Mouse (Mus musculus) small intestine, adult 2 months (tissue): Measurements from ENCODE around the gene Tmcc3. TPM values are rescaled to one million over a fixed set of nuclear protein-coding genes. Genes with fewer than 3 reads are reported as not detected.

Experiments used
- H3K27ac ChIP-seq: fragments of 200-500 bp; 2 replicates; pipeline ENCODE4 v1.5.1; 2012; ENCODE audit warnings: low read depth, low read length, control low read depth, inconsistent platforms; ENCODE audit not compliant: insufficient read depth
- H3K27me3 ChIP-seq: fragments of 200-500 bp; 2 replicates; pipeline ENCODE4 v1.6.1; 2012; ENCODE audit warnings: mild to moderate bottlenecking, moderate library complexity, low read length, inconsistent platforms; ENCODE audit not compliant: control insufficient read depth, insufficient read depth
- H3K36me3 ChIP-seq: fragments of 200-500 bp; 2 replicates; pipeline ENCODE4 v1.6.1; 2012; ENCODE audit warnings: mild to moderate bottlenecking, low read length, control low read depth, inconsistent platforms; ENCODE audit not compliant: control insufficient read depth, insufficient read depth
- H3K4me1 ChIP-seq: fragments of 200-500 bp; 2 replicates; pipeline ENCODE4 v1.6.1; 2012; ENCODE audit warnings: low read length, inconsistent platforms, mixed read lengths; ENCODE audit not compliant: control insufficient read depth, insufficient read depth, insufficient read length
- H3K4me3 ChIP-seq: fragments of 200-500 bp; 2 replicates; pipeline ENCODE4 v1.5.1; 2012; ENCODE audit warnings: low read depth, mild to moderate bottlenecking, control low read depth, inconsistent platforms, low read length, moderate library complexity
- CTCF ChIP-seq: fragments of 200-500 bp; IDR thresholded peaks from 2 replicates; pipeline ENCODE4 v1.5.1; 2012; ENCODE audit warnings: low read depth, mild to moderate bottlenecking, control low read depth, inconsistent platforms, low read length, moderate library complexity, mixed read lengths; ENCODE audit not compliant: insufficient replicate concordance, insufficient read length; ENCODE audit errors: extremely low read depth
- POLR2A ChIP-seq: fragments of 200-500 bp; IDR thresholded peaks from 2 replicates; pipeline ENCODE4 v1.6.1; 2012; ENCODE audit warnings: low read depth, mild to moderate bottlenecking, control low read depth, inconsistent platforms, low read length, moderate library complexity
- WGBS: fragments of 180-500 bp; shearing (Covaris S2); methylation state at CpG from one replicate; pipeline ENCODE4 v1.1.7; 2018; 5-methylcytosine and 5-hydroxymethylcytosine counted together
- polyA plus RNA-seq: library from polyadenylated mRNA; depleted of rRNA; stranded (reverse); fragments of >200 nt; gene quantifications from 2 replicates; pipeline ENCODE4 v1.2.3, GENCODE M21; 2012

Tmcc3 gene
- polyA plus RNA-seq, 1 experiment: 38.7 TPM

GRCm38 (mm10) chr10:94406821-94407220, 95.1 kb downstream of the Tmcc3 start:
- 85% methylated on average over 7 of the region's 7 CpGs for WGBS
- no peak overlapping the region for H3K27ac ChIP-seq
- H3K4me1 ChIP-seq: no peaks in the 10 kb centered on the region
- H3K36me3 ChIP-seq: no peaks in the 10 kb centered on the region
- H3K4me3 ChIP-seq: no peak overlapping the region
- TF ChIP-seq POLR2A (no peak), CTCF (no peak)
- H3K27me3 ChIP-seq: no peaks in the 10 kb centered on the region

GRCm38 (mm10) chr10:94408356-94409146, 96.8 kb downstream of the Tmcc3 start:
- H3K36me3 ChIP-seq: no peaks in the 10 kb centered on the region
- 21% methylated on average over 22 of the region's 22 CpGs for WGBS
- TF ChIP-seq CTCF (peak; percentile 78; the same call in 1 of the 2 replicates), POLR2A (no peak)
- no peak overlapping the region for H3K27ac ChIP-seq
- no peaks in the 10 kb centered on the region for H3K27me3 ChIP-seq
- peaks cover 2% of the 10 kb centered on the region; the same call in 1 of the 2 replicates for H3K4me1 ChIP-seq
- peak overlapping the region; percentile 55 for H3K4me3 ChIP-seq

- Histone ChIP-seq H3K36me3 (no peaks in the 10 kb centered on the region), H3K27ac (no peak overlapping the region), H3K4me1 (peaks cover 2% of the 10 kb centered on the region; the same call in 1 of the 2 replicates), H3K4me3 (no peak overlapping the region), H3K27me3 (no peaks in the 10 kb centered on the region)
- 69% methylated on average over 6 of the region's 6 CpGs for WGBS
- TF ChIP-seq CTCF (no peak), POLR2A (no peak)
These were observed 97.9 kb downstream of the Tmcc3 start for GRCm38 (mm10) chr10:94409661-94410060.

GRCm38 (mm10) chr10:94411594-94411993, 99.8 kb downstream of the Tmcc3 start:
- H3K27me3 ChIP-seq: no peaks in the 10 kb centered on the region
- TF ChIP-seq CTCF (no peak), POLR2A (no peak)
- 55% methylated on average over 9 of the region's 9 CpGs for WGBS

GRCm38 (mm10) chr10:94413770-94414651, 102.3 kb downstream of the Tmcc3 start:
- H3K27me3 ChIP-seq: no peaks in the 10 kb centered on the region; the same call in 1 of the 2 replicates
- WGBS: 54% methylated on average over 8 of the region's 8 CpGs
- H3K27ac ChIP-seq: no peak overlapping the region
- H3K36me3 ChIP-seq: no peaks in the 10 kb centered on the region
- peaks cover 2% of the 10 kb centered on the region; the same call in 1 of the 2 replicates for H3K4me1 ChIP-seq
- TF ChIP-seq POLR2A: no peak
- TF ChIP-seq CTCF: no peak
- no peak overlapping the region for H3K4me3 ChIP-seq

More at GRCm38 (mm10) chr10:94411594-94411993, 99.8 kb downstream of the Tmcc3 start:
- H3K4me3 ChIP-seq: no peak overlapping the region
- H3K4me1 ChIP-seq: peaks cover 2% of the 10 kb centered on the region; the same call in 1 of the 2 replicates
- H3K36me3 ChIP-seq: no peaks in the 10 kb centered on the region
- no peak overlapping the region for H3K27ac ChIP-seq

GRCm38 (mm10) chr10:94415950-94416844, 104.4 kb downstream of the Tmcc3 start:
- peak overlapping the region; percentile 13; the same call in 1 of the 2 replicates for H3K27ac ChIP-seq
- H3K4me3 ChIP-seq: no peak overlapping the region
- peaks cover 2% of the 10 kb centered on the region; the same call in 1 of the 2 replicates for H3K4me1 ChIP-seq
- no peaks in the 10 kb centered on the region; the same call in 1 of the 2 replicates for H3K27me3 ChIP-seq
- TF ChIP-seq CTCF: no peak
- no peak for TF ChIP-seq POLR2A
- 52% methylated on average over 22 of the region's 22 CpGs for WGBS
- no peaks in the 10 kb centered on the region for H3K36me3 ChIP-seq
